Mouse (Mus musculus) urinary bladder, postnatal 36 days (tissue): Measurements from ENCODE around the gene Atg2a.
A peak's percentile ranks its signal among the peaks of the same experiment; 100 is the strongest.
"Not testable (repeated sequence)": the region's sequence is repeated elsewhere in the genome, so short reads cannot be mapped to it uniquely, and the experiment has no call there.

ENCODE experiments used
- DNase-seq, 2 experiments: peaks; one replicate each; pipeline ENCODE4 v3.0.0; 2022; ENCODE audit warnings: low spot score in 2 of 2, mixed read lengths in 1 of 2

Atg2a gene

DNA sequence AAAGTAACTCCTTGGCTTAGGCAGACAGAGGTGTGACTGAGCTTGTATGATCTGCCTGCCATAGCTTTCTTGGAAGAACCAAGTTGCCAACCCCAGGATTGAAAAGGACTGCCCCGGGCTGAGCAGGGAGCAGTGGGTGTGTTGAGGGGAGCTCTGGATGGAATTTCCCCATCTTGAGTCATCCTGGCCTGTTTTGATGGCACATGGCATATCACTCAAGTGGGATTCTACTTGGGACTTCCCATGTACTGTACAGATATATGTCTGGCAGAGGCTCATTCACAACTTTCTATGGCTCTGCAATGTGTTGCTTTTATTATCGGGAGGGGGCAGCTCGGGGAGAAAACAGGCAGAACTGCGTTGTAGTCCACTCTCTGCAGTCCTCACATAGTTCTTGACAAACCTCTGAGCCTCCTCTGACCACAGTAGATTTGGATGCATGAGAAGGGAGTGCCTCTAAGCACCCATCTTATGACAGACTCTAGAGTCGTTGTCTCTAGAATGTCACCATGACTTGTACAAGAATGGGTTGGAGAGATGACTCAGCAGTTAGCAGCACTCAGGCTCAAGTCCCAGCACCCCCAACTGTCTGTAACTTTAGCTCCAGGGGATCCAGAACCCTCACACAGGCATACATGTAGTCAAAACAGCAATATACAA, 55.2 kb downstream of the Atg2a start:
- DNase-seq = no peak

DNA sequence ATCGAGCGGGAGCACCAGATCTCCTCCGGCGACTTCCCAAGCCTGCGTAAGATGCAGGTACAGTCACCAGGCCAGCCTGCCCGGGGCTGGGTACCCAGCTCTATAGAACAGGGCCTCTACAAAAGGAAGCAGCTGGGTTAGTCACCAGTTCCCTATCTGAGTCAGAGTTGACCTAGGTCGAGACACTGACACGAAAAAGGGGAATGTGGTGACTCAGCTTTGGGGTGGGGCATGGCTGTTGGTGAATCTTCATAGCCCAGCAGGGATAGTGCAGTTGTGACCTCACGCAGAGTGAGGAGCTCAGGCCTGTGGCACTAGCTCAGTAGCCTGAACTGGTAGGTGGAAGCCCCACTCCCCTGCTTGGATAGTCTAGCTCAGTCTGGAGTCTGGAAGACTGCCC, 56.2 kb downstream of the Atg2a start:
- DNase-seq = peak; percentile 78 to 79

- no peak for DNase-seq
These were observed 57.5 kb downstream of the Atg2a start for GRCm38 (mm10) chr19:6299003-6299402.

- DNase-seq = no peak
These were observed 58.2 kb downstream of the Atg2a start for GRCm38 (mm10) chr19:6299450-6300267.

GRCm38 (mm10) chr19:6300402-6300841, 59.0 kb downstream of the Atg2a start:
- no peak for DNase-seq

DNA sequence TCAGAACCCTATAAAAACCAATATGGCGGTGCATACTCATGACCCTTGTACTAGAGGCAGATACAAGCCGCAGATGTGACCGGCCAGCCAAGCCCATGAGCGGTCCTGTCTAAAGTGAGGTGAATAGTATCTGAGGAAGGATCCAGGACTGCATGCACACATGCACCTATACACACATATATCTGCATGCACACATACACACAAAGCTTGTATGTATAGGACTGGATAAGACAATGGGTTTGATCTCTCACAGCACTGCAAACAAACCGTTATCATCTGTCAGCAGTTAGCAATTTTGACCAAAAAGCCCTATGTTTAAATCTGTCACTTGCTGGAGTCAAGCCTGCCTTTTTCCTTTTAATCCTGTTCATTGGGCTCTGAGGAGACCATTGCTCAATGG, 60.6 kb downstream of the Atg2a start:
- no peak for DNase-seq

DNA sequence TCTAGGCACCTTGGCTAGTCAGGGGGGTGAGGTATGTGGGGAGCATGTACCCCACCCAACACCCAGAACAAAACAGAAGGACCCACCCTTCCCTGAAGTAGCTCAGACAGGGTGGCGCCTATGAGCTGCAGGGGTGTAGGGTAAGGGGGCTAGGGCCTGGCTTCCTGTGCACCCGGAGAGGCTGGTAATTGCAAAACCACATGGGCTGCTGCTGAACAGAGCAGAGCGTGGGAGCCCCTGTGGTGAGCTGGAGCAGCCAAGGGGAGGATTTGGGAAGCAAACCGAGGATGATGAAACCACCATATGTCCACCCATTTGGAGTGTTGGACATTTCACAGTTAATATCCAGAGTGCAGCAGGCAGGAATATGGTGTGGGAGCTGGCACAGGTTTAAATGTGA, 61.1 kb downstream of the Atg2a start:
- peak in 1 of 2 experiments; percentile 66 for DNase-seq

DNA sequence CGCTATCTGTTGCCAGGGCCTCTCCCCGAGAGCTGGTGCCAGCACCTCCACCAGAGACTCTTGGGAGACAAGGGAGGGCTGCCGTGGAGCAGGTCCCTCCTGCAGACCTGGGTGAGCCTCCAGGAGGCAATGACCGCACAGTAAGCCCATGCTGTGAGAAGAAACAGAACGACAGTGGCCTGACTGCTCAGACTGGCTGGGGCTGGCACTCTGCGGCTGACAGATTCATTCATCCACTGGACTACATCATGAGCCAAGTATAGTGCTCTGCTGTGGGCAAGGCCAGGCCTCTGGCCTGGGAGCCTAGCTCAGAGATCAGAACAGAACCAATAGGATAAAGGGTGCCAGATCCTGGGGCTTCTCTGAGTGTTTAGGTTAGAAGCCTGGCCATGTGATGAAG, 62.4 kb downstream of the Atg2a start:
- DNase-seq = no peak

- peak; percentile 78 to 91 for DNase-seq
These were observed 63.5 kb downstream of the Atg2a start for GRCm38 (mm10) chr19:6304787-6305516.

GRCm38 (mm10) chr19:6305517-6306115, 64.1 kb downstream of the Atg2a start:
- no peak for DNase-seq

DNA sequence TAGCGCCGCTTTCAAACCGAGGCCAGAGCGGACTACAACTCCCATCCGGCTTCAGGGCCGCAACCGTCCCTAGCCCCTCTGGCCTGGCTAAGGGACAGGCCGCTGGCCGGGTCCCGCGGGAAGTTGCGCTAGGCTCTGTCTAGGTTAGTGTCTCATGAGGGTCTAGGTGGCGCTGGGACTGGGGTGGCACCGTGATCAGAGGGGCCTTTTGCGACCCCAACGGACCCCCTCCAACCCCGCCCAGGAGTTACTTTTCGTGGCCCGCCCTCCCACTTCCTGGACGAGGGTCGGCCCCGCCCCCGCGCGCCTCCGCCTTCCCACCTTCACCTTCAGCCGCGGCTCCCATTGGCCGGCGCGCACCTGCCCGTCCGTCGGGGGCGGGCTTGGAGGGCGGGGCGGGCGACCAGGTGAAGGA, 64.7 kb downstream of the Atg2a start, which contains the start of gene Cdc42bpg:
Cdc42bpg (plus strand) TSS at position 320 of the 415 bp plus-strand sequence.
- peak; percentile 91 for DNase-seq

- peak; percentile 79 for DNase-seq
These were observed 65.1 kb downstream of the Atg2a start for GRCm38 (mm10) chr19:6306586-6306985.

DNA sequence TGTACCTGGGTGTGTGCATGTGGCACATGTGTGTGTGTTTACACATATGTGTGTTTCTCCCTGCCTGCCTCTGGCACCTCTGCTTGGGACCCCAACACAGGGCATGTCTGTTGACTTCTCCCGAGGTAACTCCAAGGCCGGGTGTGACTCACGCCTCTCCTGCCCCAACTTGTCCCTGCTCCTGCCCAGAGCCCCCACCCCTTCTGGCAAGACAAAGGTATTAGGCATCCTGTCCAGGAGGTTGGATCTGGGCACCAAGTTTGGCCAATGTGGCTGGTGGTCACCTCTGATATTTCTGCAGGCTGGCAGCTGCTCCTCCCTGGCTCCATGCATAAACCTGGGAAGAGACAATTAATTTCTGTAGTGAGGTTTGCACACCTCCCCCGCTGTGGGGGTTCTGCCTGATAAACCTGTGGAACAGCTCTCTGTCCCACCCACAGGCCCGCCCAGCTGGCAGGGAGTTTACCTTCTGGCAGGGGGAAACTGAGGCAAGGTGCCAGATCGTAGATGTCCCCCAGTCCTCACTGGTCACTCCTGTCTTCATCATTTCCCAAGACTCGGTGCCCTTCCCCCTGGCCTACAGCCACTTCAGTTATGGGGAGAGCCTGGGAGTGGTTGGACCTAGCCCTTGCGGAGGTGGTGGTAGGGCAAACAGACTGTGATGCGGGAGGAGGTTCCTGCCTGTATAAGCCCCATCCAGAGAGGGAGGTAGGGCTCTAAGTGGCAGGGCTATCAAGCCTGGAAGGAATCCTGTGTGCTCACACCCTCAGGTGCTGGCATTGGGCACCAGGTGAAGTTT, 66.5 kb downstream of the Atg2a start:
- peak; percentile 71 to 78 for DNase-seq

DNA sequence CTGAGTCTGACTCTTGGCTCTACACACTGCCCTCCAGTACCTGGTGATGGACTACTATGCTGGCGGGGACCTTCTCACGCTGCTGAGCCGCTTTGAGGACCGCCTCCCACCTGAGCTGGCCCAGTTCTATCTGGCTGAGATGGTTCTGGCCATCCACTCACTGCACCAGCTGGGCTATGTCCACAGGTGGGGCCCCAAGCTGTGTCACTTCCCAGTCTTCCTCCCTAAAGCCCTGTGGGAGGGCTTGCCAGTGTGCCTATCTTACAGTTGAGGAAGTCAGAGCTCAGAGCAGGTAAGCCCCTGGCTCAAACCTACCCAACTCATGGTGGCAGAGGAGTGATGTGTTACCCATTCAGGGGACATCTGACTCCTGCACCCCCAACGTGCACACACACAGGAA, 68.7 kb downstream of the Atg2a start:
- DNase-seq = no peak

DNA sequence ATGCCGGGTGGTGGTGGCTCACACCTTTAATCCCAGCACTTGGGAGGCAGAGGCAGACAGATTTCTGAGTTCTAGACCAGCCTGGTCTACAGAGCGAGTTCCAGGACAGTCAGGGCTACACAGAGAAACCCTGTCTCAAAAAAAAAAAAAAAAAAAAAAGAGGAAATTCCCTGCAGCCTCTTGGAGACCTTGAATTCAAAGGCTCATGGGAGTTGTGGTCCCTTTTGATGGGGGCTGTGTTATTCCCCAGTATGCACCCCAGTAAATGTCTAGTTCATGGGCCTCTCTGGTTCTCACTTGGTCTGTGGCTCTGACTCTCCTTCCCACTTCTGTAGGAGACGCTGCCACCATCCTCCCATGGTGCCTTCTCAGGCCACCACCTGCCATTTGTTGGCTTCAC, 70.3 kb downstream of the Atg2a start:
- not testable (repeated sequence) for DNase-seq
